Mouse (Mus musculus) midbrain, embryonic 13.5 days (tissue): Measurements from ENCODE around the gene Gga3. TPM values are rescaled to one million over a fixed set of nuclear protein-coding genes. Genes with fewer than 3 reads are reported as not detected.

Experiments
- ATAC-seq: fragments of 200-750 bp; cut with Nextera tagmentation; 2 replicates; pipeline ENCODE4 v1.8.0; 2017; ENCODE audit warnings: mild to moderate bottlenecking, moderate TSS enrichment, moderate library complexity
- H3K27ac ChIP-seq: fragments of 300-500 bp; sonication (generic); 2 replicates; pipeline ENCODE4 v1.5.1; 2015; ENCODE audit warnings: inconsistent platforms, mild to moderate bottlenecking, moderate library complexity
- H3K27me3 ChIP-seq: fragments of 300-500 bp; sonication (generic); 2 replicates; pipeline ENCODE4 v1.6.1; 2015; ENCODE audit warnings: mild to moderate bottlenecking, inconsistent platforms
- H3K36me3 ChIP-seq: fragments of 300-500 bp; sonication (generic); 2 replicates; pipeline ENCODE4 v1.6.1; 2015; ENCODE audit warnings: mild to moderate bottlenecking, inconsistent platforms
- H3K4me1 ChIP-seq: fragments of 300-500 bp; sonication (generic); replicated peaks from 2 replicates; pipeline ENCODE4 v1.6.1; 2015; ENCODE audit warnings: inconsistent platforms
- H3K4me2 ChIP-seq: fragments of 300-500 bp; sonication (generic); replicated peaks from 2 replicates; pipeline ENCODE4 v1.6.1; 2015; ENCODE audit warnings: moderate library complexity, mild to moderate bottlenecking, inconsistent platforms
- H3K4me3 ChIP-seq: fragments of 300-500 bp; sonication (generic); replicated peaks from 2 replicates; pipeline ENCODE4 v1.5.1; 2015; ENCODE audit warnings: mild to moderate bottlenecking, inconsistent platforms
- H3K9ac ChIP-seq: fragments of 300-500 bp; sonication (generic); replicated peaks from 2 replicates; pipeline ENCODE4 v1.6.1; 2015; ENCODE audit warnings: mild to moderate bottlenecking, inconsistent platforms
- H3K9me3 ChIP-seq: fragments of 300-500 bp; sonication (generic); 2 replicates; pipeline ENCODE4 v1.6.1; 2016; ENCODE audit warnings: mild to moderate bottlenecking, inconsistent platforms
- WGBS: fragments of 180-500 bp; shearing (Covaris S2); methylation state at CpG from one replicate; pipeline ENCODE4 v1.1.7; 2015; 5-methylcytosine and 5-hydroxymethylcytosine counted together
- polyA plus RNA-seq: library from polyadenylated mRNA; unstranded; fragments of >200 nt; fragmentation: Nextera tagmentation; extraction: Ambion mirVana; gene quantifications from 2 replicates; pipeline ENCODE4 v1.2.1, GENCODE M21; 2015

Gga3 gene
- polyA plus RNA-seq, 1 experiment from 2014 or later: 38.1 TPM

DNA sequence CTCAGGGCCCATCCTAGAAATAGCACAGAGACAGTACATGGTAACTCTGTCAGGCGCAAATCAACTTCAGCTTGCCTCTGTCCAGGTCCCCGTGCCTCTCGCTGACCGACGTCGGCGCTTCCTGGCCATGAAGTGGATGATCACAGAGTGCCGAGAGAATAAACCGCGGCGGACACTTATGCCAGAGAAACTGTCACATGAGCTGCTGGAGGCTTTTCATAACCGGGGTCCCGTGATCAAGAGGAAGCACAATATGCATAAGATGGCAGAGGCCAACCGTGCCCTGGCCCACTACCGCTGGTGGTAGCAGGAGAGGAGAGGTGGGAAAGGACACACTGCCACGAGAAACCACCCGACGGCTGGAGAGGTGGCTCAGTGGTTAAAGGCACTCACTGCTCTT, 2.9 kb upstream of the Gga3 start:
- H3K4me3 ChIP-seq: no peak overlapping the region
- no peak overlapping the region for H3K27ac ChIP-seq
- peaks cover 41% of the 10 kb centered on the region for H3K36me3 ChIP-seq
- no peak overlapping the region for H3K4me2 ChIP-seq
- H3K4me1 ChIP-seq: peaks cover 29% of the 10 kb centered on the region
- H3K9me3 ChIP-seq: no peaks in the 10 kb centered on the region
- ATAC-seq: no peak
- 0 out of 2 replicates have a peak, but pooled peaks cover 4% of the 10 kb centered on the region for H3K27me3 ChIP-seq
- no peak overlapping the region for H3K9ac ChIP-seq
- 94% methylated on average over 18 of the region's 18 CpGs for WGBS

DNA sequence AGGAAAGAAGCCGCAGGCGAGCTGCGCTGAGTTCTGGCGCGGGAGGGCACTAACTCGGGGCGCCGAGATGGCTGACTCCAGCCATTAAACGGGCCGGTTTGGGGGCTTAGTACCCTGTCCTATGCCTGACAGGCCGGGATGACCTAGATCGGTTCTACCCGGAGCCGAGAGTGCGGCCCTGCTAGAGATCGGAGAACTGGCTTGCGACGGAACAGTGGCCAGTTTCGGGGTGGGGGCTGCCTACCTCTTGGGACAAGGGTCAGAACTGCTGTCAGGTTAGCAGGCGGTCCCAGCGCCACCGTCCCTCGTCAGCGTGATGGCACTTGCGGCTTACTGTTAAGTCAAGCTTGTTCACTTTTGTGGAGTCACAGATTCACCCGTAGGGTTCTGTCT, 449 bp upstream of the Gga3 start:
- WGBS: under 1% methylated on average over 26 of the region's 26 CpGs
- ATAC-seq: peak; percentile 62
- Histone ChIP-seq H3K9ac (peak overlapping the region; percentile 97), H3K4me2 (peak overlapping the region; percentile 85), H3K27ac (peak overlapping the region; percentile 90), H3K36me3 (peaks cover 44% of the 10 kb centered on the region), H3K4me1 (peaks cover 31% of the 10 kb centered on the region), H3K4me3 (peak overlapping the region; percentile 96), H3K9me3 (no peaks in the 10 kb centered on the region), H3K27me3 (no peaks in the 10 kb centered on the region)

DNA sequence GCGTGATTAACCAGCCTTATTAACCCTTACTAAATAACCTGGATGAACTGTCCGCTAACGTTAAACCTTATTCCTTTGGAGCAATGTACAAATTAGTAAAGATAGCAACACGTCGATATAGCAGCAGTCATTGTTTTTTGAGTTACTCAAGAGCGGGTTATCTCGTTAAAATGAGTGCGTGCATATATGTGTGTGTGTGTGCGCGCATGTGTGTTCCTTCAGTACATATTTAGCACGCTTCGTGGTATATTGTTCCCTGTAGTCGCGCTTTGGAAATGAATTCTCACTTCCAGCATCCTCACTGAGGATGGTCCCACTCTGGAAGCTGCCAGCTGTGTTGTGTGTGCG, 749 bp downstream of the Gga3 start:
- H3K27me3 ChIP-seq: no peaks in the 10 kb centered on the region
- no peaks in the 10 kb centered on the region for H3K9me3 ChIP-seq
- peak overlapping the region; percentile 96 for H3K4me3 ChIP-seq
- no peak for ATAC-seq
- peak overlapping the region; percentile 97 for H3K9ac ChIP-seq
- peak overlapping the region; percentile 90 for H3K27ac ChIP-seq
- peak overlapping the region; percentile 85 for H3K4me2 ChIP-seq
- peaks cover 32% of the 10 kb centered on the region for H3K36me3 ChIP-seq
- 7% methylated on average over 15 of the region's 15 CpGs for WGBS
- H3K4me1 ChIP-seq: peaks cover 31% of the 10 kb centered on the region

DNA sequence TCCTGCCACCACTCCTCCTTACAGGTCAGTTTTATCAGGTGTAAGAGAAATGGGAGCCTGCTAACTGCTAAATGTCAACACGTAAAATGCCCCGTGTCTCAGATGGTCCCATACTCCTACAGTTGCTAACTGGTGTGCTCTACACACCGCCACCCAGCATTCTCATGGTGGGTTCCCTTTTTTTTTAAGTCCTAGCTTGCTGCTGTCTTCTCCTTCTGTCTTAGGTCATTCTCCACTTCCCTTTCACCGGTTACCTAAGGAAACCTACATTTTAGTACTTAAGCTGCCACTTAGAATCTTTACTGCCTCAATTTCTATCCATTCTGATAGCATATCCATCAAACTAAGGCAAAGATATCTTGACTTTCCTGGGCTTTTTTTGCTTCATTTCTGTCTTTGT, 2.7 kb downstream of the Gga3 start:
- Histone ChIP-seq H3K9ac (no peak overlapping the region), H3K36me3 (peaks cover 30% of the 10 kb centered on the region), H3K4me3 (no peak overlapping the region), H3K4me1 (peaks cover 31% of the 10 kb centered on the region), H3K4me2 (no peak overlapping the region), H3K27me3 (no peaks in the 10 kb centered on the region), H3K9me3 (no peaks in the 10 kb centered on the region), H3K27ac (no peak overlapping the region)
- ATAC-seq: no peak
- WGBS: 96% methylated on average over 4 of the region's 4 CpGs

DNA sequence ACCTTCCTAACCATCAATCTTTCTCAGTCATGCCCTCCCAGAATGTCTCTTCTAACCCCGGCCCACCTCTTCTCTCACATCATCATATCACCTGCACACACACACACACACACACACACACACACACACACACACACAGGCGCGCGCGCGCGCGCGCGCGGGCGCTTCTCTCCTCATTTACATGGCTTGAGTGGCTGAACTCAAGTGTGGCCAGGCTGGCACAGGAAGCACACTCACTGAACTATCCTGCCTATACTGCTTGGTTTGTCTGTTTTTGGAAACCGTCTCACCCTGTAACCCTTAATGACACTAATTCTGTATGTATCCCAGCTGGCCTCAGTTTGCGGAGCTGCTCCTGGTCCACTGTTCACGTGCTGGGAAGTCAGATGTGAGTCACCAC, 3.1 kb downstream of the Gga3 start:
- no peaks in the 10 kb centered on the region for H3K27me3 ChIP-seq
- 98% methylated on average over 15 of the region's 15 CpGs for WGBS
- no peak overlapping the region for H3K4me2 ChIP-seq
- peaks cover 31% of the 10 kb centered on the region for H3K4me1 ChIP-seq
- H3K4me3 ChIP-seq: no peak overlapping the region
- peaks cover 30% of the 10 kb centered on the region for H3K36me3 ChIP-seq
- H3K27ac ChIP-seq: no peak overlapping the region
- no peak overlapping the region for H3K9ac ChIP-seq
- no peaks in the 10 kb centered on the region for H3K9me3 ChIP-seq
- ATAC-seq: no peak

DNA sequence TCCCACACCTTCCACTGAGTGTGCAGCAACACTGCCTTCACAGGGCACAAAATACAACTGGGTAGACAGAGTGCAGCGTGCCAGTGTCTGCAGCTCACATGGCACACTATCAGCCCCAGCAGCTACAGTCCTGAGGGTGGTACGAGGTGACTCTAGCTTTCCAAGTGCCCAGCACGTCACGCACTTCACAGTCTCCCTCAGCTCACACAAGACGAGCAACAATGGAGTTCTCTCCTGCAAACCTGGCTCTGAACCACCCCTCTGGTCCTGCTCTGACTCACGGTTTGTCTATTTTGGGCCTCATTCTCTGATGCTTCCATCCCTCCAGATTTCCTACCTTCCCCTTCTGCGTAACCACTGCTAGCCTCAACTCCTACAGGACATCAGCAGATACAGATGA, 4.1 kb downstream of the Gga3 start:
- Histone ChIP-seq H3K27ac (no peak overlapping the region), H3K4me1 (peaks cover 21% of the 10 kb centered on the region), H3K9ac (no peak overlapping the region), H3K4me2 (no peak overlapping the region), H3K36me3 (peaks cover 35% of the 10 kb centered on the region), H3K4me3 (no peak overlapping the region), H3K27me3 (no peaks in the 10 kb centered on the region), H3K9me3 (no peaks in the 10 kb centered on the region)
- 94% methylated on average over 7 of the region's 7 CpGs for WGBS
- ATAC-seq: no peak

DNA sequence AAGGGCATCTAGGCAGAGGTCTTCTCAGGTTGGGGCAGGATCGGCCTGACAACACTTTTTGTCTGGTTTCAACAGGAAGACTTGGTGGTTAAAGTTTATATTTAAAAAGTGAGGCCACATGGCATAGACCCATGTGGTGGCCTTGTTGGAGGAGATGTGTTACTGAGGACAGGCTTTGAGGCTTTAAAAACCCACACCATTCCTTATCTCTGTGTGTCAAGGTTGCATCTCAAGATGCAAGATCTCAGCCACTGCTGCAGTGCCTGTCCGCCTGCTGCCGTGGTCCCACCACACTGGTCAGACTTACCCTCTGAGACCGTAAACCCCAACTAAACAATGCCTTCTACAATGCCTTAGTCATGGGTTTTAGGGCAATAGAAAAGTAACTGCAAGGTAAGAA, 5.5 kb downstream of the Gga3 start:
- no peaks in the 10 kb centered on the region for H3K9me3 ChIP-seq
- no peak overlapping the region for H3K4me3 ChIP-seq
- H3K27me3 ChIP-seq: no peaks in the 10 kb centered on the region
- H3K4me1 ChIP-seq: peaks cover 18% of the 10 kb centered on the region
- H3K27ac ChIP-seq: no peak overlapping the region
- no peak overlapping the region for H3K9ac ChIP-seq
- H3K4me2 ChIP-seq: no peak overlapping the region
- H3K36me3 ChIP-seq: peaks cover 49% of the 10 kb centered on the region
- 94% methylated on average over 4 of the region's 4 CpGs for WGBS
- no peak for ATAC-seq

DNA sequence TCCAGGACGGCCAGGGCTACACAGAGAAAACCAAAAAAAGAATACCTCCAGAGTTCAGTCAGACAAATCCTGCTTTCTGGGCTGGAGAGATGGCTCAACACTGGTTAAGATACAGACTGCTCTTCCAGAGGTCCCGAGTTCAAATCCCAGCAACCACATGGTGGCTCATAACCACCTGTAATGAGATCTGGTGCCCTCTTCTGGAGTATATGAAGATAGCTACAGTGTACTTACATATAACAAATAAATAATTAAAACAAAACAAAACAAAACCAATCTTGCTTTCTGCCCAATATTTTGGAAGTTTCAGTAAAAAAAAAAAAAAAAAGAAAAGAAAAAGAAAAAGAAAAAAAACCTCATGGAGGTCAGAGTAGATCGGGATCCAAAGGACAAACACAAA, 8.6 kb downstream of the Gga3 start:
- WGBS: 98% methylated on average over 3 of the region's 3 CpGs
- H3K9me3 ChIP-seq: no peaks in the 10 kb centered on the region

DNA sequence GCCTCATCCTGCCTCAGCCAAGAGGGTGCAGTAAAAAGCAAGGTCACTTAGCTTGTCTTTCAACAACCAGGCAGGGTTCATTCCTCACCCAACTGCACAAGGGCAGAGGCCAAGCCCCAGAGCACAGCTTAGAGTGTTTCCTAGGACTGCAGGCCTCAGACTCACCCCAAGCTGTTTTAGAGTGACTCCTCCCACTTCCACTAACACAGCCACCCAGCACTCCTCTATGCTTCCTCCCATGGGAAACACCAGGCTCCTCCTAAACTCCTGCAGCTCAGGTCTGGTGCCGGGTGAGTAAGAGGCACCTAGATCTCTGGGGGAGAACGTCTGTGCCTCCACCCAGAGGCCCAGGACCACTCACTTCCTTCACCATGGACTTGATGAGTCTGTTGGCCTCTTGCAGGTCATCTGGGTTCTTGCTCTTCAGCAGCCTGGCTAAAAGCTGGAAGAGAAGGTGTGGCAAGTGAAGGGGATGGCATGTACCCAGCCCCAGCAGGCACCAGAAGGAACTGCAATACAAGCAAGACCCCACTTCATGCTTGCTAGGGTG, 13.2 kb downstream of the Gga3 start:
- peaks cover 94% of the 10 kb centered on the region for H3K36me3 ChIP-seq
- no peaks in the 10 kb centered on the region for H3K27me3 ChIP-seq
- no peaks in the 10 kb centered on the region for H3K4me1 ChIP-seq
- no peak overlapping the region for H3K4me3 ChIP-seq
- no peak overlapping the region for H3K27ac ChIP-seq
- no peak overlapping the region for H3K9ac ChIP-seq
- no peak for ATAC-seq
- no peak overlapping the region for H3K4me2 ChIP-seq
- H3K9me3 ChIP-seq: no peaks in the 10 kb centered on the region
- 95% methylated on average over 2 of the region's 2 CpGs for WGBS

More for the DNA sequence above, 8.6 kb downstream of the Gga3 start:
- H3K4me1 ChIP-seq: no peaks in the 10 kb centered on the region
- no peak for ATAC-seq
- H3K4me3 ChIP-seq: no peak overlapping the region
- no peaks in the 10 kb centered on the region for H3K27me3 ChIP-seq
- H3K36me3 ChIP-seq: peaks cover 74% of the 10 kb centered on the region
- no peak overlapping the region for H3K27ac ChIP-seq
- no peak overlapping the region for H3K4me2 ChIP-seq
- no peak overlapping the region for H3K9ac ChIP-seq

DNA sequence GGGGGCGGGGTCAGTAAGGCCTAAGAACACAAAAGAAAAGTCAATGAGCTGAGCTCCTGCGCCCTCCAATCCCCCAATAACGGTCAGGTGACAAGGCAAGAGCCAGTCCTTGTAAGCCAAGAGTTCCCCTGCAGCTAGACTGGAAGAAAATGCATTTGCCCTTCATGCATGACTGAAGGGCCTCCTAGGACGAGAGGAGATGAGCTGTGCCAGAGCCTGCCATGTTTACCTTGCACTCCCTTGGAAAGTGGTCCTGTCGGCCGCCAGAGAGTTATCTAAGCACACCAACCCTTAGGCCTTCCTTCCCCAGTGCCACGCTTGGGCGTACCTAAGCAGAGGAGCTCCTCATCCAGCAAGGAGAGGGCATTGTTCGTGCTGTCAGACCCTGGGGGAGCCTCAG, 15.9 kb downstream of the Gga3 start:
- Histone ChIP-seq H3K27ac (no peak overlapping the region), H3K9me3 (no peaks in the 10 kb centered on the region), H3K36me3 (peaks cover 96% of the 10 kb centered on the region), H3K4me2 (no peak overlapping the region), H3K9ac (no peak overlapping the region), H3K4me1 (no peaks in the 10 kb centered on the region), H3K27me3 (no peaks in the 10 kb centered on the region), H3K4me3 (no peak overlapping the region)
- no peak for ATAC-seq
- 86% methylated on average over 9 of the region's 9 CpGs for WGBS

DNA sequence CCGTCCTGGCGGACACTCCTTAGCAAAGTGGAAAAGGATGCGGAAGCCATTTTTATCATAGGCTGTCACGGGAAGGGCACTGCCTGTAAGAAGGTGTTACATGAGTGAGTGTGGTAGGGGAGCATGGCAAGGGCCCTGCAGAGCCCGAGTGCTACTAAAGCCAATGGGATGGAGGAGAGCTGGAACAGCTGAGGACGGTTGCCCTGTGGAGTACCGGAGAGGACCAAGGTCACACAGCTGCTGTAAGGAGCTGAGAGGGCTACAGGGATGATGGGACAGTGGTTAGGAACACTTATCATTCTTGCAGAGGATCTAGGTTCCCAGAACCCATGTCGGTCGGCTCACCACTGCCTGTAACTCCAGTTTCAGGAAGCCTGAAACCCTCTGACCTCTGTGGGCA, 17.4 kb downstream of the Gga3 start:
- no peaks in the 10 kb centered on the region for H3K27me3 ChIP-seq
- H3K4me1 ChIP-seq: no peaks in the 10 kb centered on the region
- H3K9ac ChIP-seq: no peak overlapping the region
- H3K9me3 ChIP-seq: no peaks in the 10 kb centered on the region
- H3K36me3 ChIP-seq: peaks cover 95% of the 10 kb centered on the region
- no peak for ATAC-seq
- 92% methylated on average over 9 of the region's 9 CpGs for WGBS
- H3K4me3 ChIP-seq: no peak overlapping the region
- no peak overlapping the region for H3K4me2 ChIP-seq
- H3K27ac ChIP-seq: no peak overlapping the region

DNA sequence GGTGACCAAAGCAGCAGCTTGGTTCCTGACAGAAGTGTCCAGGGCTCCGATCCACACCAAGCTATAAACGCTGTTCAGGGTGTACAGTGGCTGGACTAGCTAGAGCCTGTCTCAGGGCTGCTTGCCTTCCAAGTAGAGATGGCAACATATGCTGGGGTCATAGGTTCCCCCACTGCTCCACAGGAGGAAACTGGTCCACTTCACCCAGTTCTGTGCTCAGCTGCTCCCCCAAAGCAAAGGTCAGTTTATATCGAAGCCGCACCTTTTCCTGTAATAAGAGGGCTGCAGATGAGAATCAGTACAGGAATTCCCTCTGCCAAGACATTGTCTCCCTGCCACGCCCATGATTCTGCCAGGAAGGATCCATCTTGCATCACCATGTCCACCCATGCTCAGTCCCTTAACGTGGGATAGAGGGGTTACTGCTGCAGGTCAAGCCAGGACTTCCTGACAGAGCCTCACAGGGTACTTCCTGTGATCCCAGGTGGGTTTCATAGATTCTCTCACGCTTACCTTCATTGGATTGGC, 18.2 kb downstream of the Gga3 start:
- H3K4me2 ChIP-seq: no peak overlapping the region
- WGBS: 91% methylated on average over 7 of the region's 7 CpGs
- H3K9ac ChIP-seq: no peak overlapping the region
- H3K9me3 ChIP-seq: no peaks in the 10 kb centered on the region
- H3K36me3 ChIP-seq: peaks cover 95% of the 10 kb centered on the region
- no peaks in the 10 kb centered on the region for H3K27me3 ChIP-seq
- ATAC-seq: no peak
- no peaks in the 10 kb centered on the region for H3K4me1 ChIP-seq
- no peak overlapping the region for H3K27ac ChIP-seq
- no peak overlapping the region for H3K4me3 ChIP-seq

DNA sequence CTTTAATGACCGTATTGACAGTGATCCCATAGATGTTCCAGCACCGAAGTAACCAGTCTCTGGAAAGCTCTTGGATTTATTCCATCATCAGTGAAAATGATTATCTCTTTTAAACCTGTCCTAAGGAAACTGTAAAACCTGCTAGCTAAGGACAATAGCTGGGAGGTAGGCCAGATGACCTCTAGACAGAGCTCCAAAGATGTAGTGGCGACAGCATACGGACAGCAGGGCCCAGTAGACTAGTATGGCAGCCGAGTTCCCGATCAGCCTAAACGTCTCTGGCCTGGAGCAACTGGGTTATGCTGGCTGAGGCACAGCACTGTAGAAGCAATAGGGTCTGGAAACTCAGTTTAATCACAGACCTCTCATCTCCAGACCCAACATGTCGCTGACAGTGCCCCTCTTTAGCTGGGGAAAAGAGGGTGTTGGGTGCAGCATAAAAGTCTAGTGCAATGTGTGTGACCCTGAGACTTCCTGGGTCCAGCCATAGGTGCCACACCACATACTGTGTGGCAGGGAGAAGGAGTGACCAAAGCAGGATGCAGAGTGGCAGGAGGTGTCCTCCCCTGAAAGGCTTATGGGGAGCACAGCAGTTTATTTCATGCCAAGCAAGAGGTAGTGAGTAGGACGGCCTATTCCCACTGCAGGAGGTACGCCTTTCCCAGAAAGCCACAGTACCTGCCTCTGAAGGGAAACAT, 19.3 kb downstream of the Gga3 start:
- Histone ChIP-seq H3K4me3 (no peak overlapping the region), H3K4me2 (no peak overlapping the region), H3K27ac (no peak overlapping the region), H3K27me3 (no peaks in the 10 kb centered on the region), H3K9ac (no peak overlapping the region), H3K36me3 (peaks cover 93% of the 10 kb centered on the region), H3K4me1 (no peaks in the 10 kb centered on the region), H3K9me3 (no peaks in the 10 kb centered on the region)
- 90% methylated on average over 10 of the region's 10 CpGs for WGBS
- ATAC-seq: no peak
